Mouse (Mus musculus) heart, embryonic 15.5 days (tissue): ENCODE results near the gene Chl1. TPM values are rescaled to one million over a fixed set of nuclear protein-coding genes. Genes with fewer than 3 reads are reported as not detected.

Experiments used
- ATAC-seq: fragments of 200-750 bp; cut with Nextera tagmentation; replicated peaks from 2 replicates; pipeline ENCODE4 v1.8.0; 2017; ENCODE audit warnings: low read depth, moderate TSS enrichment; ENCODE audit not compliant: insufficient number of reproducible peaks, insufficient read depth, low FRiP score
- H3K27ac ChIP-seq: fragments of 300-500 bp; sonication (generic); 2 replicates; pipeline ENCODE4 v1.5.1; 2015; ENCODE audit warnings: mild to moderate bottlenecking, inconsistent platforms
- H3K27me3 ChIP-seq: fragments of 300-500 bp; sonication (generic); 2 replicates; pipeline ENCODE4 v1.6.1; 2015; ENCODE audit warnings: inconsistent platforms
- H3K36me3 ChIP-seq: fragments of 300-500 bp; sonication (generic); 2 replicates; pipeline ENCODE4 v1.6.1; 2015; ENCODE audit warnings: mild to moderate bottlenecking, inconsistent platforms
- H3K4me1 ChIP-seq: fragments of 300-500 bp; sonication (generic); replicated peaks from 2 replicates; pipeline ENCODE4 v1.6.1; 2015; ENCODE audit warnings: inconsistent platforms
- H3K4me2 ChIP-seq: fragments of 300-500 bp; sonication (generic); 2 replicates; pipeline ENCODE4 v1.6.1; 2015; ENCODE audit warnings: inconsistent platforms, mild to moderate bottlenecking, moderate library complexity
- H3K4me3 ChIP-seq: fragments of 300-500 bp; sonication (generic); 2 replicates; pipeline ENCODE4 v1.5.1; 2015; ENCODE audit warnings: mild to moderate bottlenecking, inconsistent platforms
- H3K9ac ChIP-seq: fragments of 300-500 bp; sonication (generic); 2 replicates; pipeline ENCODE4 v1.6.1; 2015; ENCODE audit warnings: mild to moderate bottlenecking, inconsistent platforms
- H3K9me3 ChIP-seq: fragments of 300-500 bp; sonication (generic); replicated peaks from 2 replicates; pipeline ENCODE4 v1.6.1; 2016; ENCODE audit warnings: inconsistent platforms
- WGBS: fragments of 180-500 bp; shearing (Covaris S2); methylation state at CpG from one replicate; pipeline ENCODE4 v1.1.7; 2015; ENCODE audit warnings: mixed read lengths; 5-methylcytosine and 5-hydroxymethylcytosine counted together
- polyA plus RNA-seq: library from polyadenylated mRNA; unstranded; fragments of >200 nt; fragmentation: Nextera tagmentation; extraction: Ambion mirVana; gene quantifications from 2 replicates; pipeline ENCODE4 v1.2.1, GENCODE M21; 2015

Chl1 gene
- polyA plus RNA-seq, 1 experiment from 2014 or later: 0.21 TPM

GRCm38 (mm10) chr6:103610656-103611055 is 100.3 kb downstream of the Chl1 start:
- Histone ChIP-seq H3K9me3 (no peaks in the 10 kb centered on the region), H3K27ac (no peak overlapping the region), H3K36me3 (no peaks in the 10 kb centered on the region), H3K9ac (no peak overlapping the region), H3K4me2 (no peak overlapping the region), H3K4me3 (no peak overlapping the region), H3K27me3 (no peaks in the 10 kb centered on the region), H3K4me1 (no peaks in the 10 kb centered on the region)
- WGBS: 76% methylated on average over 3 of the region's 3 CpGs
- no peak for ATAC-seq

DNA sequence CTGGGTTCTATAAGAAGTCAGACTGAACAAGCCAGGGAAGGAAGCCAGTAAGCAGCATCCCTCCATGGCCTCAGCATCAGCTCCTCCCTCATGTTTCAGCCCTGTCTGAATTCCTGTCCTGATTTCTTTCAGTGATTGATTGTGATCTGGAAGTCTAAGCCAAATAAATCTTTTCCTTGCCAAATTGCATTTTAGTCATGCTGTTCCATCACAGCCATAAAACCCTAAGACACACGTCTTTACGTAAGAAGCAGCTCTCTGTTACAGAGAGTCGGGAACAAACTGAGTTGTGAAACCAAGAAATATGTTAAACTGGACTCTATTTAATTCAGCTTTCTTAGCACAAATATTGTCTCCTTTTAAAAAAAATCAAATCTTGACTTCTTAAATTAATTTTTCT is 102.2 kb downstream of the Chl1 start:
- H3K36me3 ChIP-seq: no peaks in the 10 kb centered on the region
- no peak overlapping the region for H3K4me2 ChIP-seq
- ATAC-seq: no peak
- no peaks in the 10 kb centered on the region for H3K4me1 ChIP-seq
- no peak overlapping the region for H3K27ac ChIP-seq
- 73% methylated on average over 3 of the region's 3 CpGs for WGBS
- H3K9me3 ChIP-seq: no peaks in the 10 kb centered on the region
- no peak overlapping the region for H3K4me3 ChIP-seq
- no peak overlapping the region for H3K9ac ChIP-seq
- H3K27me3 ChIP-seq: no peaks in the 10 kb centered on the region

DNA sequence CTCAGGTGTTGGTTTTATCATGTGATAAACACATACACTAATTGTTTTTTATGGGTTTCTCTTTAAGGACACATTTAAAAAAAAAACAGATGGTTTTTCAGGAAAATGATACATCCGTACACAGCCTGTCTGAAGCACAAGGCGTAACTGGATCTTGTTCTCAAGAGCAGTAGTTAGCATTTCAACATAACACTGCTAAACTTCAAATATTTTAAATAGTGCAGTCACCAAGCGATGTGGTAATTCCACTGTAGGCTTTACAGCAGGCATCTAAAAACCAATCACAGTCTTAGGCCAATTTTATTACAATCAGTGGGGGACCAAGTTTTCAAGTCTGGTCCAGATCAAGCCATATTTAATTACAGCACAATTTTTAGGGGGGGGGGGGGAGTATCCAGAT is 103.3 kb downstream of the Chl1 start:
- Histone ChIP-seq H3K4me2 (no peak overlapping the region), H3K4me1 (no peaks in the 10 kb centered on the region), H3K36me3 (no peaks in the 10 kb centered on the region), H3K27ac (no peak overlapping the region), H3K27me3 (no peaks in the 10 kb centered on the region), H3K4me3 (no peak overlapping the region), H3K9ac (no peak overlapping the region), H3K9me3 (no peaks in the 10 kb centered on the region)
- ATAC-seq: no peak
- WGBS: 73% methylated on average over 3 of the region's 3 CpGs

- H3K4me1 ChIP-seq: no peaks in the 10 kb centered on the region
- H3K9me3 ChIP-seq: no peaks in the 10 kb centered on the region
- no peak for ATAC-seq
- H3K4me3 ChIP-seq: no peak overlapping the region
- H3K9ac ChIP-seq: no peak overlapping the region
- H3K4me2 ChIP-seq: no peak overlapping the region
- WGBS: 48% methylated on average over 3 of the region's 3 CpGs
- no peak overlapping the region for H3K27ac ChIP-seq
- H3K27me3 ChIP-seq: no peaks in the 10 kb centered on the region
- no peaks in the 10 kb centered on the region for H3K36me3 ChIP-seq
These were observed 105.7 kb downstream of the Chl1 start for GRCm38 (mm10) chr6:103615924-103616602.

DNA sequence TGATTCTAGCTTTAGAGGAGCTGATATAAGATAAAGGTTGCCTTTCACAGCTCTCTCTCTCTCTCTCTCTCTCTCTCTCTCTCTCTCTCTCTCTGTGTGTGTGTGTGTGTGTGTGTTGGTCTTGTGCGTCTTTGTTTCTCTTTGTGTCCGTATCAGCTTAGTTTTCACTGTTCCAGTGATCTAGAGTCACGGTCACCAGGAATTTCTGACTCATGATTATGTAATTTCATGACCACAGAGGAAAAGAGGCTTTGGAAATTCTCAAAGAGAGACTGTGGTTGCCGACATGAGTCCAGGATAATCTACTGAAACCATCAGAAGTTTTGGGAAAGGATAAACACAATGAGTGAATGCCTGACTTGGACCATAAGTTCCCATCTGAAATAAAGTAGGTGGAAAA is 110.5 kb downstream of the Chl1 start:
- Histone ChIP-seq H3K9ac (no peak overlapping the region), H3K27ac (no peak overlapping the region), H3K9me3 (no peaks in the 10 kb centered on the region), H3K36me3 (no peaks in the 10 kb centered on the region), H3K27me3 (no peaks in the 10 kb centered on the region), H3K4me3 (no peak overlapping the region), H3K4me2 (no peak overlapping the region), H3K4me1 (no peaks in the 10 kb centered on the region)
- 42% methylated on average over 4 of the region's 4 CpGs for WGBS
- no peak for ATAC-seq

DNA sequence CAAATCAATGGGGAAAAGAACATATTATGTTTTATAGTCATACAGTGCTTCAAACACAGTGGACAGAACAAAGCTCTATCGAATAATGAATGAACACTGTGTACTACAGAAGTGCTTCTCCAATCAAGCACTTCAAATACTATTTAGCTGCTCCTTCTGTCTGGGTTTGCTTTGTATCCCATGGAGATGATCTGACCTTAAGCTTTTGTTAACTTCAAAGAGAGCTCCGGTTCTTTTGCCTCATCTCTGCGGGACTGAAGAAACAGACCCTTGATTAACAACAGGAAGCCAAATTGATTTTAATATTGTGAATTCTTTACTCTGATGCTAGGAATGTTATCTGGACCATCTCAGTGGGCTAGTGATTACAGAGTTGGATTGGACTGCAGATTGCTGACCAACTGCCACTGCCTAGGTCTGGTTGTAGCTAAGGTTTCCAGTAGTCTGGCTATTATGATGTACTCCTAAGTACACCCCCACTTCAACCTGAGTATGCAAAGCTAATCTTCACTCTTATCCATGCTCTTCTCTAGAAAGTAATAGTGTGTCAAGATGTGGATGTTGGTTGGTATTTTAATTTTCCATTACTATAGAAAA is 111.8 kb downstream of the Chl1 start:
- Histone ChIP-seq H3K4me1 (no peaks in the 10 kb centered on the region), H3K4me3 (no peak overlapping the region), H3K27me3 (no peaks in the 10 kb centered on the region), H3K4me2 (no peak overlapping the region), H3K9ac (no peak overlapping the region), H3K27ac (no peak overlapping the region), H3K36me3 (no peaks in the 10 kb centered on the region), H3K9me3 (no peaks in the 10 kb centered on the region)
- 80% methylated on average over 3 of the region's 3 CpGs for WGBS
- ATAC-seq: no peak

- Histone ChIP-seq H3K4me1 (no peaks in the 10 kb centered on the region), H3K9ac (no peak overlapping the region), H3K27ac (no peak overlapping the region), H3K4me3 (no peak overlapping the region), H3K36me3 (no peaks in the 10 kb centered on the region), H3K9me3 (no peaks in the 10 kb centered on the region), H3K4me2 (no peak overlapping the region), H3K27me3 (no peaks in the 10 kb centered on the region)
- 35% methylated on average over 3 of the region's 3 CpGs for WGBS
- ATAC-seq: no peak
These were observed 122.5 kb downstream of the Chl1 start for GRCm38 (mm10) chr6:103632856-103633255.

DNA sequence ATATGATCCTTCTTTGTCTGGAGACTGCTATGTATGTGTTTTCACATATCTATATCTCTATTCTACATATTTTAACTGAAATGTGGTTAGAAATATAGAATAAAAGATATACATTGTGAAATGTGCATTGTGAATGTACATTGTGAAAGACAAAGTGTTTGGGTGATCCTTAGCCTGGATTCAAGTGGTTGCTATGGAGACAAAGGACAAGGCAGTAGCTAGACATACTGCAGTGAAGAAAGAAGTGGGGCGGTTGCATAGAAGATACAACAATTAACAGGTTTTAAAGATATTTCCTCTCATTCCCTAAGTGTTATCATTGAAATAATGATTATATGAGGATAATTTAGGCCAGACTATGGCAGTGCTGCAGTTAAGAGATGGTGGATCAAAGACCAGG is 146.4 kb downstream of the Chl1 start:
- Histone ChIP-seq H3K36me3 (no peaks in the 10 kb centered on the region), H3K4me3 (no peak overlapping the region), H3K9me3 (no peaks in the 10 kb centered on the region), H3K27ac (no peak overlapping the region), H3K4me2 (no peak overlapping the region), H3K4me1 (no peaks in the 10 kb centered on the region), H3K27me3 (no peaks in the 10 kb centered on the region), H3K9ac (no peak overlapping the region)
- WGBS: 74% methylated on average over 1 of the region's 1 CpGs
- no peak for ATAC-seq

- Histone ChIP-seq H3K9ac (no peak overlapping the region), H3K9me3 (no peaks in the 10 kb centered on the region), H3K4me1 (no peaks in the 10 kb centered on the region), H3K27ac (no peak overlapping the region), H3K27me3 (no peaks in the 10 kb centered on the region), H3K4me3 (no peak overlapping the region), H3K4me2 (no peak overlapping the region), H3K36me3 (no peaks in the 10 kb centered on the region)
- 84% methylated on average over 2 of the region's 2 CpGs for WGBS
- ATAC-seq: no peak
These were observed 148.8 kb downstream of the Chl1 start for GRCm38 (mm10) chr6:103659173-103659572.

- no peaks in the 10 kb centered on the region for H3K36me3 ChIP-seq
- no peaks in the 10 kb centered on the region for H3K4me1 ChIP-seq
- 83% methylated on average over 2 of the region's 2 CpGs for WGBS
- ATAC-seq: no peak
- no peak overlapping the region for H3K4me3 ChIP-seq
- H3K4me2 ChIP-seq: no peak overlapping the region
- H3K27ac ChIP-seq: no peak overlapping the region
- H3K9me3 ChIP-seq: no peaks in the 10 kb centered on the region
- no peaks in the 10 kb centered on the region for H3K27me3 ChIP-seq
- no peak overlapping the region for H3K9ac ChIP-seq
These were observed 154.8 kb downstream of the Chl1 start for GRCm38 (mm10) chr6:103665206-103665605.

DNA sequence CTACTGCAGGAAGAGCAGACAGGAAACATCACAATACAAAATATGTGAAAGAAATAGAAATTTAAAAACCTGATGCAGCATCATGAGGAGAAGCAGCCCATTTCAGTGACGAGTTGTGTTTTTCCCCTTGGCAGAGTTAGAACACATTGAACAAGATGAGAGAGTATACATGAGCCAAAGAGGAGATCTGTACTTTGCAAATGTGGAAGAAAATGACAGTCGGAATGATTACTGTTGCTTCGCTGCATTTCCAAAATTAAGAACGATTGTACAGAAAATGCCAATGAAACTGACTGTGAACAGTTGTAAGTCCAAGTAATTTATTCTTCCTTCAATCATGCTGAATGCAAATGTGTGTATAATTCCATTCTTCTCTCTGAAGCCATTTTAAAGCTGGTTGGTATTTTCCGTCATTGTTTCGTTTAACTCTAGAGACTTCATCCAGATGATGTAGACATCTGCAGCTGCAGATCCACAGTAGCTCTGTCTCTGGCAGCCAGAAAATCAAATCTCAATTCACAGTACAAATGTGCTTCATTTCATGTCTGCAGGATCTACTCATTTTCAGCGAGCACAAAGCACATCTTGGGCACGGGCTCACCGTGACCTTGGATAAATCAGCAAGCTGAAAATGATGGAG is 155.4 kb downstream of the Chl1 start:
- Histone ChIP-seq H3K27me3 (no peaks in the 10 kb centered on the region), H3K9me3 (no peaks in the 10 kb centered on the region), H3K27ac (no peak overlapping the region), H3K36me3 (no peaks in the 10 kb centered on the region), H3K9ac (no peak overlapping the region), H3K4me2 (no peak overlapping the region), H3K4me3 (no peak overlapping the region), H3K4me1 (no peaks in the 10 kb centered on the region)
- no peak for ATAC-seq
- 83% methylated on average over 9 of the region's 9 CpGs for WGBS

- Histone ChIP-seq H3K27ac (no peak overlapping the region), H3K4me3 (no peak overlapping the region), H3K27me3 (no peaks in the 10 kb centered on the region), H3K36me3 (no peaks in the 10 kb centered on the region), H3K4me2 (no peak overlapping the region), H3K9ac (no peak overlapping the region), H3K4me1 (no peaks in the 10 kb centered on the region), H3K9me3 (no peaks in the 10 kb centered on the region)
- ATAC-seq: no peak
- 84% methylated on average over 3 of the region's 3 CpGs for WGBS
These were observed 162.7 kb downstream of the Chl1 start for GRCm38 (mm10) chr6:103673111-103673510.
